Mouse (Mus musculus): ENCODE data around the gene Tjp2.

Gene Tjp2

DNA sequence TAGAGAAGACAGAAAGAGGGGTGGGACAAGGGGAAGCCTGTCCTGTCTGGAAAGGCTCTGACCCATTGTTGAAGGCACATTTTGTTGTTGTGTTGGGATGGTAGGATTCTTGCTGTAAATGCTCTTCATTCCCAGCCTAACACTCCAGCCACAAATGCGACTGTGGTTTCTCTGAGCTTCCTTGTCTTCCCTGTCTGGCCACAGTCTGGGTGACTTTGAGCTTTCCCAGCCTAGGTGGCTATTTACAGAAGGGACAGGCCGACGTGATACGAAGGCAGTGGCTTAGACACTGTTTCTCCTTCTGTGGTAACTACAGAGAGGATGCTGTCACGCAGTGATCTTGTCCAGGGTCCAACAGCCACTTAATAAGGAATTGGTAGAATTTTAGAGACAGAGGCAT, 166.8 kb downstream of the Tjp2 start:
- DNase-seq (ENCODE audit: low read depth), result no peak

DNA sequence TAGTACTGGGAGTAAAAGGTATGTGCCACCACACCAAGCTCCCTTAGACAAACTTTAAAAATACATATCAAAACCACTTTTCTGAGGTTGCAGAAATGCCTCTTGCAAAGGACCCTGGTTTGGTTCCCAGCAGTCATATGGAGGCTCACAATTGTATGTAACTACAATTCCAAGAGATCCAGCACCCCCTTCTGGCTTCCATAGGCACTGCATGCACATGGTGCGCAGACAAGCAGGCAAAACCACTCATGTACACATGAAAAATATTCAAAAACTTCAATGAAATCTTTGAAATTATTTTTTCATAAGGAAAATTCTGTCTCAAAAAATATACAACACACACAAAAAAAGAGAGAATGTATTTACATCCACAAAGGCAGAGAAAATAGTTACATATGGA, 167.9 kb downstream of the Tjp2 start:
- DNase-seq (ENCODE audit: low read depth), result no peak

GRCm38 (mm10) chr19:24054904-24055303, 169.9 kb downstream of the Tjp2 start:
- no peak for DNase-seq (ENCODE audit: low read depth)

- DNase-seq (ENCODE audit: low read depth), result no peak
Measured at GRCm38 (mm10) chr19:24054265-24054664, 170.6 kb downstream of the Tjp2 start.

- DNase-seq (ENCODE audit: low read depth), result no peak
Measured at GRCm38 (mm10) chr19:24050514-24050913, 174.3 kb downstream of the Tjp2 start.

- no peak for DNase-seq (ENCODE audit: low read depth)
Measured at GRCm38 (mm10) chr19:24049329-24049728, 175.5 kb downstream of the Tjp2 start.

- DNase-seq (ENCODE audit: low read depth), result no peak
Measured at GRCm38 (mm10) chr19:24046395-24046993, 178.3 kb downstream of the Tjp2 start.
